Mouse (Mus musculus): Measurements from ENCODE around the gene Hps1. TPM values are rescaled to one million over a fixed set of nuclear protein-coding genes. Genes with fewer than 3 reads are reported as not detected.

Hps1 gene
- polyA plus RNA-seq, 1 experiment: 13.2 TPM

DNA sequence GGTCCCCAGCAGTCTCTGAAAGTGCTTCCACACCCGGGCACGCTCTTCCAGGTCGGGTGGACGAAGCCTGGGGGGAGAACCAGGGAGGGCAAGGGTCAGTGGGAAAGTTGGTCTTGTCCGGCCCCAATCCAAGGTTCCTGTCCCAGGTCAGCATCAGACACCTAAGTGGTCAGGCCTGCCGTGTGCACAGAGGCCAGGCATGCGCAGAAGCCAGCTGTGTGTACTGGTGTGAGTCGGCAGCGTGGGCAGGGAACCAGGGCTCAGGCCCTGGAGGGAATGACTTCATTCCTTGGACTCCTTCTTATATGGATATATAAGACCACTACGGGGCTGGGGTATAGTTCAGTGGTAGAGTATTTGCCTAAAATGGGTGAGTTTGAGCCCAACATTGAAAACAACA is 10.1 kb downstream of the Hps1 start:
- H3K4me1 ChIP-seq (ENCODE audit: control insufficient read depth, insufficient read depth, low read length): no peaks in the 10 kb centered on the region
- H3K27ac ChIP-seq (ENCODE audit: insufficient read depth, low read length): no peak overlapping the region
- TF ChIP-seq EP300 (IDR thresholded peaks at IDR 0.05; ENCODE audit: insufficient read depth, low read depth, low read length) (no peak), POLR2A (IDR thresholded peaks at IDR 0.05; ENCODE audit: insufficient read depth, low read length) (no peak), CTCF (IDR thresholded peaks at IDR 0.05; ENCODE audit: low read depth, low read length) (no peak)

DNA sequence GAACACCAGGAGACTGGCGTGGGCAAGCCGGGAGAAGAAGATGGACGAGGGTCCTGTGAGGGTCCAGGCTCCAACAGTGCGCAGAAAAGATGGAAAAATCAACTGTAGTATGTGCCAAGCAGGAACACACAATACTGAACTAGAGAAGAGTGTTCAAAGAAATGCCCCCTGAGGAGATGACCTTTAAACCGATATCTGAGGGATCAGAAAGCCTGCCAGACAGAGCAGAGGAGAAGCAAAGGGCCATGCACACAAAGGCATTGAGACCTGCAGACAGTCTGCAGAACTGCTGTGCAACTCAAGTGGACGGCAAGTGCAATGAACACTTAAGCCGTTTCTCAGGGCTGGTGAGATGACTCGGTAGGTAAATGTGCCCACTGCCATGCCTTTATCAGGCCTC is 12.4 kb downstream of the Hps1 start:
- Histone ChIP-seq H3K9me3 (replicated peaks; ENCODE audit: control insufficient read depth, insufficient read depth, low read length, poor library complexity, severe bottlenecking) (no peaks in the 10 kb centered on the region), H3K36me3 (ENCODE audit: control insufficient read depth, insufficient read depth, low read length, poor library complexity, severe bottlenecking) (no peaks in the 10 kb centered on the region), H3K9ac (ENCODE audit: low read depth, poor library complexity, severe bottlenecking) (no peak overlapping the region), H3K27ac (ENCODE audit: insufficient read depth, low read length) (no peak overlapping the region), H3K4me1 (ENCODE audit: control insufficient read depth, insufficient read depth, low read length) (no peaks in the 10 kb centered on the region), H3K27me3 (ENCODE audit: control insufficient read depth, insufficient read depth, low read length, poor library complexity, severe bottlenecking) (no peaks in the 10 kb centered on the region), H3K4me3 (ENCODE audit: low read depth, low read length) (no peak overlapping the region)
- TF ChIP-seq CTCF (IDR thresholded peaks at IDR 0.05; ENCODE audit: low read depth, low read length) (no peak), EP300 (IDR thresholded peaks at IDR 0.05; ENCODE audit: insufficient read depth, low read depth, low read length) (no peak), POLR2A (IDR thresholded peaks at IDR 0.05; ENCODE audit: insufficient read depth, low read length) (no peak)

More for the DNA sequence above, 10.1 kb downstream of the Hps1 start:
- Histone ChIP-seq H3K9ac (ENCODE audit: low read depth, poor library complexity, severe bottlenecking) (no peak overlapping the region), H3K9me3 (replicated peaks; ENCODE audit: control insufficient read depth, insufficient read depth, low read length, poor library complexity, severe bottlenecking) (no peaks in the 10 kb centered on the region), H3K36me3 (ENCODE audit: control insufficient read depth, insufficient read depth, low read length, poor library complexity, severe bottlenecking) (no peaks in the 10 kb centered on the region), H3K4me3 (ENCODE audit: low read depth, low read length) (no peak overlapping the region), H3K27me3 (ENCODE audit: control insufficient read depth, insufficient read depth, low read length, poor library complexity, severe bottlenecking) (no peaks in the 10 kb centered on the region)

DNA sequence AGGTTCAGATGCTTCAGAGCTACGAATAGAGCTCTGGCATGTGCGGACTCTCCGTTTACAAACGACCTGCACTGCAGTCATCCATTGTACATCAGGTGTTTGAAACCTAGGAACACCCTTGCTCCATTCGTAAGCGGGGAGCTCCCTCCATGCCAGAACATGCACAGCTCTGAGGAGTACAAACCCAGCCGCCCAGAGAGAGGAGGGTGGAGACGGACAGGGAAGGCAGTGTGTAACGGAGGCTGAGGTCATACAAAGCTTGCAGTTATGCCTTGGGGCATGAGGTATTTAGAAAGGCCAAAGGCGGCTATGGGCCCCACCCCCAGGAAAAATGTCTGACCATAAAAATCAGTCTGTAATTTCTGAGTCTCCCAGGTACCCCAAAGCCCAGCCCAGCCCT is 15.4 kb downstream of the Hps1 start:
- H3K36me3 ChIP-seq (ENCODE audit: control insufficient read depth, insufficient read depth, low read length, poor library complexity, severe bottlenecking): no peaks in the 10 kb centered on the region
- no peaks in the 10 kb centered on the region for H3K9me3 ChIP-seq (replicated peaks; ENCODE audit: control insufficient read depth, insufficient read depth, low read length, poor library complexity, severe bottlenecking)
- H3K9ac ChIP-seq (ENCODE audit: low read depth, poor library complexity, severe bottlenecking): no peak overlapping the region
- TF ChIP-seq POLR2A (IDR thresholded peaks at IDR 0.05; ENCODE audit: insufficient read depth, low read length): no peak
- no peak for TF ChIP-seq CTCF (IDR thresholded peaks at IDR 0.05; ENCODE audit: low read depth, low read length)
- no peak for TF ChIP-seq EP300 (IDR thresholded peaks at IDR 0.05; ENCODE audit: insufficient read depth, low read depth, low read length)
- H3K4me3 ChIP-seq (ENCODE audit: low read depth, low read length): no peak overlapping the region
- no peaks in the 10 kb centered on the region for H3K4me1 ChIP-seq (ENCODE audit: control insufficient read depth, insufficient read depth, low read length)
- no peak overlapping the region for H3K27ac ChIP-seq (ENCODE audit: insufficient read depth, low read length)
- no peaks in the 10 kb centered on the region for H3K27me3 ChIP-seq (ENCODE audit: control insufficient read depth, insufficient read depth, low read length, poor library complexity, severe bottlenecking)

DNA sequence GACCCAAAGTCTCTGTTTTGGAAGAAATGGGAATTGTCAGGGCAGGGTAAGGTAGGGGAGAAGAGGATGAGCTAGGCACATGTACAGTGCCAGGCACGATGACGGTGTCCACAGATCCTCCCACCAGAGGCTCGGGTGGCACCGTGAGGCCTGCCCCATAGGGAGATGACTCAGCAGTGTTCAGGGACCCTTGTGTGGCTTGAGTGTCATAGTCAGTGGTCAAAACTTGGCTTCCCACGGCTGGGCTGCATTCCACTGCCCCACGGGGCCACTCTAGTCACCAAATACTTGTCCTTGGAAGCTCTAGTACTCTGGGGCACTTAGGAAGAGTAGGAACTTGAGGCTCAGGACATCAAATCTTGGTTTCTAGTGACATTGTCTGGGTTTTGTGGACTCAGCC is 23.1 kb downstream of the Hps1 start:
- H3K36me3 ChIP-seq (ENCODE audit: control insufficient read depth, insufficient read depth, low read length, poor library complexity, severe bottlenecking): no peaks in the 10 kb centered on the region
- no peaks in the 10 kb centered on the region for H3K4me1 ChIP-seq (ENCODE audit: control insufficient read depth, insufficient read depth, low read length)
- no peaks in the 10 kb centered on the region for H3K9me3 ChIP-seq (replicated peaks; ENCODE audit: control insufficient read depth, insufficient read depth, low read length, poor library complexity, severe bottlenecking)
- H3K27ac ChIP-seq (ENCODE audit: insufficient read depth, low read length): no peak overlapping the region
- TF ChIP-seq POLR2A (IDR thresholded peaks at IDR 0.05; ENCODE audit: insufficient read depth, low read length) (no peak), CTCF (IDR thresholded peaks at IDR 0.05; ENCODE audit: low read depth, low read length) (no peak), EP300 (IDR thresholded peaks at IDR 0.05; ENCODE audit: insufficient read depth, low read depth, low read length) (no peak)
- H3K9ac ChIP-seq (ENCODE audit: low read depth, poor library complexity, severe bottlenecking): no peak overlapping the region
- no peaks in the 10 kb centered on the region for H3K27me3 ChIP-seq (ENCODE audit: control insufficient read depth, insufficient read depth, low read length, poor library complexity, severe bottlenecking)
- H3K4me3 ChIP-seq (ENCODE audit: low read depth, low read length): no peak overlapping the region

DNA sequence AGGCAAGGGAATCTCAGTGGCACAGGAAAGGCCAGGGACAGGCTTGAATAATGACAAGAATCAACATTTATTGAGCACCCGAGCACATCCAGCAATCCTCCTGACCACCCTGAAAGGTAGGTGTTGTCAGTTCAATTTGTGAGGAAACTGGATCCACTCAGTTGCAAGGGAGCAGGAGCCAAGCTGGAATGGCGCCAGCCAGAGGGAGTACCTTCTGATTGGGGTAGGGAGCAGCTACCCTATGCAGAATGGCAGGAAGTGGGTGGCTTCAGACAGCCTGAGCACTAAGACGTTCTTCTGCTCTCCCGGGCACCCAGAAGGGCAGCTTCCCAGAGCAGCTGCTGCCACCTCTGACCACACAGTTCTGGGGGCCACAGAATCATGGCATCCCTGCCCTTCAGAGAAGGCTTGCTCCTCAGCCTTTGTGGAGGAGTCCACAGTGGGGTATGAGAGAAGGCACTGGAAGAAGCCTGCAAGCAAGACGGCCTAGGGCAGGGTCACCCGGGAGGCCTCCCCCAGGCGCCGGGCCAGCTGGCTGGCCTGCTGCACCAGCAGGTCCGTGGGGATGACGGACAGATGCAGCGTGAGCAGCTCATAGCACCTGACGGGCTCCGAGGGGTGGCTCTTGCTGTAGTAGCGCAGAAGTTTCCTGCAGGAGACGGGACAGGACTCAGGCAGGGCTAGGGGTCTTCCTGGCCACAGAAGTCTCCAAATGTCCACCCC is 24.5 kb downstream of the Hps1 start:
- Histone ChIP-seq H3K4me3 (ENCODE audit: low read depth, low read length) (no peak overlapping the region), H3K4me1 (ENCODE audit: control insufficient read depth, insufficient read depth, low read length) (no peaks in the 10 kb centered on the region), H3K27me3 (ENCODE audit: control insufficient read depth, insufficient read depth, low read length, poor library complexity, severe bottlenecking) (no peaks in the 10 kb centered on the region), H3K36me3 (ENCODE audit: control insufficient read depth, insufficient read depth, low read length, poor library complexity, severe bottlenecking) (no peaks in the 10 kb centered on the region), H3K27ac (ENCODE audit: insufficient read depth, low read length) (no peak overlapping the region), H3K9ac (ENCODE audit: low read depth, poor library complexity, severe bottlenecking) (no peak overlapping the region), H3K9me3 (replicated peaks; ENCODE audit: control insufficient read depth, insufficient read depth, low read length, poor library complexity, severe bottlenecking) (no peaks in the 10 kb centered on the region)
- TF ChIP-seq EP300 (IDR thresholded peaks at IDR 0.05; ENCODE audit: insufficient read depth, low read depth, low read length) (no peak), CTCF (IDR thresholded peaks at IDR 0.05; ENCODE audit: low read depth, low read length) (no peak), POLR2A (IDR thresholded peaks at IDR 0.05; ENCODE audit: insufficient read depth, low read length) (no peak)

DNA sequence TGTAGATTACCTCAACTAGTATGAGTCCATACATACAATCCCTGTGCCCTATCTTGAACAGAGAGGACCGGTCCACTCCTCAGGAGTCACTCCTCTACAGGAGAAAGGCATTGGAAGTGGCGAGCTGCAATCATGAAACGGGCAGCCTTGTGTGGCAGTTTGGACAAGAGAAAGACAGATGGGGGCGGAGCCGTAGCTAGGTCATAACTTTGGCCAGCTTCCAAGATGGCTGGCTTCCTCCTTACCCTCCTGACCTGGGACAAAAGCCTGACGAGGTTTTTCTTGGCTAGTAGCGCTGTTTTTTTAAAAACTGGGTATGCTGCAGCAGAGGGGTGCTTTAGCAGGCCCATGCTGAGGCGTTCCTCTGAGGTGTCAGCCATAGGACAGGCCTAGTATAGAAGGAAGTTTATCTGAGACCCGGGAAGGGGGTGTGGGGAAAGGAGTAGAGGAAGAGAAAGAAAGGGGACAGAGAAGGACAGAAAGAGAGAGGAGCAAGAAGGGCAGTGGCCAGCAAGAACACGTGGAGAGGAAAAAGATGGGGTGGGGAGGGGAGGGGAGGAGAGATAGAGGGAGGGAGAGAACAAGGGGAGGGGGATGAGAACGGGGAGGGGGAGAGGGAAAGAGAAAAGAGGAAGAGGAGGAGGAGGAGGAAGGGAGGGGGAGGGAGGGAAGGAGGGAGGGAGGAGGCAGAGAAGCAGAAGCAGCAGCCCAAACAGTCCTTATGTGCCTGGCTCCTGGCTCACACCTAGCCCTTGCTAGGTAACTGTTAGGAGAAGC is 26.4 kb downstream of the Hps1 start:
- H3K27ac ChIP-seq (ENCODE audit: insufficient read depth, low read length): no peak overlapping the region
- H3K4me1 ChIP-seq (ENCODE audit: control insufficient read depth, insufficient read depth, low read length): no peaks in the 10 kb centered on the region
- H3K9ac ChIP-seq (ENCODE audit: low read depth, poor library complexity, severe bottlenecking): no peak overlapping the region
- no peak for TF ChIP-seq CTCF (IDR thresholded peaks at IDR 0.05; ENCODE audit: low read depth, low read length)
- no peak for TF ChIP-seq POLR2A (IDR thresholded peaks at IDR 0.05; ENCODE audit: insufficient read depth, low read length)
- TF ChIP-seq EP300 (IDR thresholded peaks at IDR 0.05; ENCODE audit: insufficient read depth, low read depth, low read length): no peak
- H3K36me3 ChIP-seq (ENCODE audit: control insufficient read depth, insufficient read depth, low read length, poor library complexity, severe bottlenecking): no peaks in the 10 kb centered on the region
- no peaks in the 10 kb centered on the region for H3K27me3 ChIP-seq (ENCODE audit: control insufficient read depth, insufficient read depth, low read length, poor library complexity, severe bottlenecking)
- no peak overlapping the region for H3K4me3 ChIP-seq (ENCODE audit: low read depth, low read length)
- H3K9me3 ChIP-seq (replicated peaks; ENCODE audit: control insufficient read depth, insufficient read depth, low read length, poor library complexity, severe bottlenecking): no peaks in the 10 kb centered on the region
